Mouse (Mus musculus) erythroblast, embryonic 14.5 days (primary cell): ENCODE results near the gene Tdrd5.

Experiments
- GATA1 ChIP-seq: IDR thresholded peaks from 2 replicates; pipeline ENCODE4 v1.6.1; 2012; ENCODE audit warnings: low read length, inconsistent platforms, mixed read lengths
- TAL1 ChIP-seq: IDR thresholded peaks from 3 replicates; pipeline ENCODE4 v1.6.1; 2012; ENCODE audit warnings: low read length, inconsistent platforms, mixed read lengths

DNA sequence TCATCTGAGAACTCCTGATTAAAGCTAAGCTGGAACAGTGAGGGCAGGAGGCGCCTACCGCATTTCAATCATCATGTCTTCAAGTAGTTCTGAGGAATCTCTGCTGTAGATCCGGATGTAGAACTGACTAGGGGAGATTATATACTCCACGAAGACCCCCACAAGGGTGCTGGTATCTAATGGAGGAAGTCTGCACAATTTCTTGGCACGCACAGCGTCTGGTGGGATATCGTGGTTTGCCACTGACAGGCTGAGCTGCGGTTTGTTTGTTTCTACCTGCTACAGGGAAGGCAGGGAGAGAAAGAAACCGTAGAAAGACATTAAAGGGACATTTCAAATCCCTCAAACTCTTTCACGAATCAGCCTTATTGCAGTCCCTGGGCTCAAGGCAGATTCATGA lies 19.3 kb downstream of the Tdrd5 start:
- TF ChIP-seq TAL1 (no peak), GATA1 (no peak)
